Mouse (Mus musculus) layer of hippocampus, adult 9-11 months (tissue): ENCODE results near the gene Yipf7.

Experiments used
- DNase-seq: peaks from one replicate; pipeline ENCODE4 v3.0.0; 2022

Yipf7 gene

DNA sequence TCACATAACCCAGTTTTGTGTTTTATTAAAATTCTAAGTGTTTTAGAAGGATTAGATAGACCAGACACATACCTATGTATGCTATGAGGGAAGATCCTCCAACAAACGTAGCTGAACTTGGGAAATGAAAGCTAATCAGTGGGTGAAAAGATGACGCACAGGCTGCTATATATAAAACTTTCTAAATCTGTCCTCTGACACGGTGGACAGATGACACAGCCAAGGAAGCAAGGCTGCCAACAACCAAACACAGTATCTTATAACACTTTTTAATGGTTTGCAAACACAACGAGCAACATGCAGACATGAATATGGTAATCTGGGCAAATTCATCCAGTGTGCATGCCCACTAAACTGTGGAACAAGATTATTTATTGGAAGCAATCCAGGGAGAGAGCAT is at the start of gene Yipf7:
Yipf7 (minus strand) TSS at position 160 of the 400 bp plus-strand sequence.
- peak; percentile 17 for DNase-seq

DNA sequence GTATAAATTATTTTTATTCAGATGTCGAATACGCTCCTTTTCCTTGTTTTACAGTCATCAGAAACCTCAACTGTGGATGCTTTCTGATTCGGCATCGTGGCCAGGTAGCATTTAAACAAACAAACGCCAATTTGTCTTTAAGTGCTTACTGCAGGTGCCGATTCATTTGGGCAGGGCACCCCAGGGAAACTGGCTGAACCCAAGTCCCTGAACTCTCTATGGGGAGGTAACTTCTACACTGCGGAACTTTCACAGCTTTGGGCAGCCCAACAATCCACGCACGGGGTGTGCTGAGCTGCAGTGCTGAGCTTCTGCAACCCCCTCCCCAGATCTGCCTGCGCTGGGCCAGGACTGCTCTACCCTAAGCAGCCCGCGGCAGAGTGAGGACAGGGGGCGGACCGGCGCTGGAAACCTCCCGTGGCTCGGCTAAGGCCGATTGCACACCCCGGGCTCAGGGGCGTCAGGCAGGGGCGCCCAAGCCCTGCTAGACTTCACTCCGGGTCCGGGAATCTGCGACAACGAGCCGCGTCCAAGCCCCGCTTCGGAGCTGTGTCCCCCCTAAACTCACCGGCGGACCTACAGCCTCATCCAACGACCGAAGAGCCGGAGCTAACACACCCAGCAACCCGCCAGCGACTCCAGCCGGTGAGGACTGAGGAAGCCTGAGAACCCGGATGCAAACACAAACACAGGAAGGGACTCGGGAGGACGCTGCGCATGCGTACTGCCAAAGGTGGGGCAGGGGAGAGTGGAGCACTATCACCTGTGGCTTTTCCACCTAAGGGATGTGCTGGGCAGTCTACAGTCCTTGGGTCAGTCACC is 49.4 kb upstream of the Yipf7 start, which contains the start of gene Gnpda2:
Gnpda2 (minus strand) TSS at position 701 of the 822 bp plus-strand sequence.
- DNase-seq = peak; percentile 90

DNA sequence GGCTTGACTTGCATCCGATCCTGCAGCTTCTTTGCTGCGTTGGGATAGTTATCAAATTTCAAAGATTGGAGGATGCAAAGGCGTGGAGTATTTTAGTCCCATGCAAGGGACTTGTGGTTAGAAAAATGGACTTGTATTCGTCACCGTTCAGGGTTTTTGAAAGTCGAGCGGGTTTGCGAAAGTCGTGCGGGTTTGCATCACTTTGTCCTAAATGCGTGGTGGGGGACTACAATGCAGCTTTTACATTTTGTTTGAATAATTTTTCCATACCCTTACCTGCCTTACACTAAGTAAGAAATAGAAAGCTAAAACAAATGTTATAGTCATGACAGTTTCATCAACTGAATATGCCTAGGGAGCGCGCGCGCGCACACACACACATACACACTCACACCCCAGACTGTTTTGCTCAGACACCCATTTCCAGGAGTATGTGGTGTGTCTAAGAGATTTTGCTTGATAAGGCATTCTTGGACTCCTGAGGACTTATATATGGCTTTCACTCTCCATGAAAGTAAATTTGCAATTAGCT is 15.0 kb upstream of the Yipf7 start:
- no peak for DNase-seq

DNA sequence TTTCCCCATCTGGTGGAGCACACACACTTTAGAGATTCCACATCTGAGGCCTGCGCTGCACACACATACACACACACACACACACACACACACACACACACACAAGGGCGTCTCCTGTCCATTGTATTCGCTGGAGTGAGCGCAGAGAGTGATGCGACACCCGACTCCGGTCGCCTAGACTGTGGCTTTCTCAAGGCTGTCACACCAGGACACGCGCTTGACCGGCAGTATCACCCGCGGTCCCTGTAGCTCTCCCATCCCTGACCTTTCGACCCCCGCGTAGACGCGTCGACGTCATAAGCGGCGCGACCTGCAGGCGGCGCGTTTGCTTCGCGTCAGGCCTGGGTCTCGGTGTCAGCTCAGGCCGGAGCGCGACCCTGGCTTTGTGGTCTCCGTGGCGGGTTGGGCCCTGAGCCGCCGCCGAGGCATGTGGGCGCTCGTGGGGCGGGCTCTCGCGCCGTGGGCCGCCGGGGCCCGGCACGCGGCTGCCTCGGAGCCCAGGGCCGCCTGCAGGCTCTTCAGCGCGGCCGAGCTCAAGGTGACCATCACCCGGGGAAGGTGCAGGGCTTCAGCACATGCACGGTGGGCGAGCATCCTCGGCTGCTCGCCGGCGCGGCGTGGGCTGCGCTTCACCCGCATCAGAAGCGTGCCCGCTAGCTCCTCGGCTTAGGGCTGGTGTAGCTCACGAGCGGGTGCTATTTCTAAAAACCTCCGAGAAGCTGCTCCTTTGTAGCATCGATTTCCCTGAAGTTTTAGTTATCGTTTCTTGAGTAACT is 14.4 kb upstream of the Yipf7 start, which contains the start of gene Guf1:
Guf1 (plus strand) TSS at position 296 of the 776 bp plus-strand sequence.
- DNase-seq = peak; percentile 94

DNA sequence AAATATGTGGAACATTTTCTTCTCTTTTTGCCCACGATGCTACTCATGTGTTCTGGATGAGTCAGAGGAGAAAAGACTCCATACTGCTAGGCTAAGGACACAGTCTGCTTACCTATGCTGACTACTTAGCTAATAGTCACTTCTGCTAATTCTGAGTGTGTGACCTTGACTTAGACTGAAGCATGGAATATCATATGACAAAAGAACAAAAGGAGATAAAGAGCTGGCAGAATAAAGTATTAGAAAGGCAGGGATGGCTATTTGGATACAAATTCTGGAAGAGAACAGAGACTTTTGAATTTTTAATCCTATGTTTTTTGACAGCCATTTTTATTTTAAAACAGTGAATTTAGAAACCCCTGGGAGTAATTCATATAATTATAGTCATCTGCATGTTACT is 768 bp downstream of the Yipf7 start:
- no peak for DNase-seq

DNA sequence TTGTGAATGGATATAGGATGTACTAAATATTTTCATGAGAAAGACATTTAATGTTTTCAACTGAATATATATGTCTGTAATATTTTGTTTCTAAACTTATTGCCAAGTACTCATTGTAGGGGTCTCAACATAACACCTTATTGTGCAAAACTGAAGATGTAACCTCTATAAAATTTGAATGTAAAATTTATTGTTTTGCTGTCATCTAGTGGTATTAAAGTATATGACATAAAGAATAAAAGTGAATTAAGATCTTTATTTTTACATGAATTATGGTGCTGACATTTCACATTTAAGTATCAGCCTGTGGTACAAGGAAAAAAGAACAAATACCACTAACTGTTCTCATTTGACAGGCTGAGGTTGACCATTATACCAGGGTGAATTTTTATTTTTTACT is 18.5 kb downstream of the Yipf7 start:
- DNase-seq = no peak

DNA sequence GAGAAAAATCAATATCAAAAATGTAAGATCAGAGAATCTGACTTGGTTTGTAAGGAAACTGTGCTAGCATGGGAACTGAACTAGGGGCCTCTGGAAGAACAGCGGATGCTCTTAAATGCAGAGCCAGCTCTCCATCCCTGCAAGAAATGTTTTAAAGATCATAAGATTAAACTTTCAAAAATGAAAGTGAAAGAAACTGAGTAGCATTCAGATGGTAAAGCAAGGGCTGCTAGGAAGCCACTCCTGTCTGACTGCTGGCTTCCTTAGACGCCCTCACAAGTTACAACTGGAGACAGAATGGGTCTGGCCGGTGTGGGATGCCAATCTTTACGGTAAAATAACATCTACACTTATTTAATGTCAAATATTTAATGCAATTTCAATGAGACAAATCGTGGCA is 20.4 kb downstream of the Yipf7 start:
- no peak for DNase-seq

DNA sequence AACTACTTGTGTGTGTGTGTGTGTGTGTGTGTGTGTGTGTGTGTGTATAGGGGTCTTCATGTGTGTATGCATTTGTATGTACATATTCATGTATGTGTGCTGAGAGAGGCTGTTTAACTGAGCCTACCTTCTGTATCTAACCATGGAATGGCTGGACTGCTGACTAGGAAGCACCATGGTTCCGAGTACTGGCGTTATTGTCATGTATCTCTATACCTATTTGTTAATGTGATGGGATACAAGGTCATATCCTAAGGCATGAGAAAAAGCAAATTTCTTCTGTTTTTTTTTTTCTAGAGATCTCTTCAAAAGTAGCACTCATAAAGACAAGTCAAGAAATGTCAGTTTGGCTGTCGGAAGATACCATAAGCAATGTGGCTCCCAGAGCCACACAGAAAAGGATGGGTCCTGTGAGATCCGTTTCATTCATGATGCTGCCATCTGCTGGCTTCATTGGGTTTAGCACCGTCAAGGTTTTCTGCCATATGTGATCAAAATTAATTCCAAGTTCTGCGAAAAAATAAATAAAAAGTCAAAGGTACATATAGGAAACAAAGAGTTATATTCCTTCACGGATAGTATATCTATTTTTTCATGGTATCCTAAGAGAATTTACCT is 21.7 kb downstream of the Yipf7 start:
- peak; percentile 28 for DNase-seq

DNA sequence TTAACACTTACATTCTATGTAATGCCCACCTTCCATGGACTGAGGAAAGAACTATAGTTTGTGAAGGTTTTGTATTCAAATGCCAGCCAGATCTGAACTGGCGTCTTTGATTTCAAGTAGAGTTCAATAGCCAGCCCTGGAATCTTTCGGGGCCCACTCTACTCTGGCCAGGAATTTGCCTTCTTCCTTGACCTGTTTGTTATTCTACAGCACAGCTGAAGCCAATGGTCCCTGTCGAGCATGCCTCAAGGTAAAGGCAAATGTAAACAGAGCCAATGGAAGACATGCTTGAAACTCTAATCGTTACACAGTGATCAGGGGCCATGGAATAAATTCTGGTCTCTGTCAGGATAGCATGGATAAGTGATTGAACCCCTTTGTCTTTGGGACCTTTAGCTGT is 30.2 kb downstream of the Yipf7 start:
- no peak for DNase-seq

DNA sequence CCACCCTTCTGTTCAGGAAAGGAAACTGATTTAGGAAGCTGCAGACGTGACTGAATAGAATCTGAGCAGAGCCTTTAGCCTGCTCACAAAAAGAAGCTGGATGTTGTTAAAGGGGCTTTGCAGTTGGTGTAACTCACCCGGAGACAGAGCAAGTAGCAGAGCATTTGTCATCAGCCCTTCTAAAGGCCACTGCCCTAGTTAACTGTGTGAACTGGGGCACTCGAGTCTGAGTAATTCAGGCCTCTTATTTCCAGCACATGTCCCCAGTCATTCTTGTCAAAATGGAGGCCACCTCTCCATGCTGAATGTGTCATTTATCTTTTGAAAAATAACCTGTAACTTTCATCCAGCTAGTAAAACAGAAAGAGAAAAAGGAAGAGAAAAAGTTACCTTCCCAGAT is 30.8 kb downstream of the Yipf7 start:
- DNase-seq = no peak

DNA sequence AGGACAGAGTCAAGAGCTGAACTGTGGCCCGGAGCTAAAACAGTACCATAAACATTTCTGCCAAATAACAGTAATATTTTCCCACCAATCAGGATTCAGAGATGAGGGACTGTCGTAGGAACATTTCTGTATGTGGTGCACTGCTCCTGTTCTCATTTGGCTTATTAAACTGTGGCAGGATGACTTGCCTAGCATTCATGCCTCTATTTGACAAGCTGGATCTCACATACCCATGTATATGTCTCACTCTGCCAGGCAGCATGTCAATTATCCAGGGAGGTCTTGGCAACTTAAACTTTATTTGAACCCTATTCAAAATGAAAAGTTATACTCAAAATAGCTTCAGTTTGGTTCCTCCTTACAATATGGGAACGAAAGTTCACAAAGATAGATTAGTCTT is 35.4 kb downstream of the Yipf7 start:
- no peak for DNase-seq

DNA sequence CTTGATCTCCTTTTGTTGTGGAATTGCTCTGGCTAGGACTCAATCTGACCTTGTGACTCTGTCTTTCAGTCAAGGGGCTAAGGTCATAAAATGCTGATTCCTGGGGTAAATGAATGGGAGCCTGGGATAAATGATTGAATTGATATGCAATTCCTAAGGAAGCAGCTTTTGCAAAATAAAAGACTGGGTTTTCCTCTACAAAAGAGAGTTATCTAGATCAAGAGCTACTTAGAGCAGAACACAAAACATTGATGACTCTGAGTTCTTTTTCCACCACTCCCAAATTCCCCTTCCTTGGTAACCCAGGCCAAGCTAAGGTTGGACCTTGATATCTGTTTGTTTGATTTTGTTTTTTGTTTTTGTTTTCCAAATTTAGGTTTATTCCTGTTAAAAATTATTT is 53.4 kb downstream of the Yipf7 start:
- no peak for DNase-seq

DNA sequence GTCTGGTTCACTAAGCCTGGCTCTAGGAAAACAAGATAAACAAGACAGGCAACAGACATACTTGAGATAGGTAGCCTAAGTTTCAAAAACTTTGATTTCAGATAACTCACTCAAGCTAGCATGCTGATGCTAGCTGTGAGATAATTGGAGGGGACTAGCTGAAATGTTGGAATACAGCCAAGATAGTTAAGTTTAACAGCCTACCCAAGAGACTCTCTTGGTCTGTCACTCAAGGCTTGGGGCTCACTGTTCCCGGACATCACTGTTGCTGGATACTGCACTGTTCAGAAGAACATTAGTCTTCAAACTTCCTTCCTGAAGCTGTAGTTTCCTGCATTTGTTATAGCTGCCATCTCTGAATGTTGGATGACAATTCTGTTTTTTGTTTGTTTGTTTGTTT is 74.9 kb downstream of the Yipf7 start:
- DNase-seq = no peak
